Mouse (Mus musculus): ENCODE measurements around the gene Rps3.
"Not testable (repeated sequence)": the region's sequence is repeated elsewhere in the genome, so short reads cannot be mapped to it uniquely, and the experiment has no call there.

The Rps3 gene

GRCm38 (mm10) chr7:99483271-99483923 lies at the start of gene Rps3:
Rps3 (minus strand) TSS chr7:99483738.
- in situ Hi-C loops (cut with MboI, MseI): loop anchor here (5.0 to 10.0 kb wide), 2 partner anchors 374 to 891 kb away; partner anchors contain the start of genes C2cd3, Ppme1 and Xrra1

DNA sequence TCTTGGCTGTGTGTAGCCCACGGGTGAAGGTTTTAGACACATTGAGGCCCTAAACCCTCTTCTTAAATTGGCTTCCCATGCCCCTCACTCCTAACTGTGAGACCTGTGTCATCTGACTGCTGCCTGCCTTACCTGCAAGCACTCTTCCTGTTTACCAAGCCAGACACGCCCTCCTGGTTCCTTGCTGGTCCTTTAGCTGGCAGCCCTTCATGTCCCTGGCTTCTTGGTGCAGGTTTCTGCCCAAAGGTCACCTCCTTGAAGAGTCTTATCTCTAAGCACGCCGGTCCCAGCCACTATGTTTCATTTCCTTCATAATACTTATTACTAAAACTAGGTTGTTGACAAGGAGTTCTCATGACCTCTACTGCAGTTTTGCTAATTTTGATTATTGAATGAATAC lies 49.0 kb upstream of the Rps3 start:
- in situ Hi-C loops (cut with MboI, MseI): loop anchor here (10.0 kb wide), 1 partner anchor 1758 kb away; no protein-coding TSS in a partner anchor

DNA sequence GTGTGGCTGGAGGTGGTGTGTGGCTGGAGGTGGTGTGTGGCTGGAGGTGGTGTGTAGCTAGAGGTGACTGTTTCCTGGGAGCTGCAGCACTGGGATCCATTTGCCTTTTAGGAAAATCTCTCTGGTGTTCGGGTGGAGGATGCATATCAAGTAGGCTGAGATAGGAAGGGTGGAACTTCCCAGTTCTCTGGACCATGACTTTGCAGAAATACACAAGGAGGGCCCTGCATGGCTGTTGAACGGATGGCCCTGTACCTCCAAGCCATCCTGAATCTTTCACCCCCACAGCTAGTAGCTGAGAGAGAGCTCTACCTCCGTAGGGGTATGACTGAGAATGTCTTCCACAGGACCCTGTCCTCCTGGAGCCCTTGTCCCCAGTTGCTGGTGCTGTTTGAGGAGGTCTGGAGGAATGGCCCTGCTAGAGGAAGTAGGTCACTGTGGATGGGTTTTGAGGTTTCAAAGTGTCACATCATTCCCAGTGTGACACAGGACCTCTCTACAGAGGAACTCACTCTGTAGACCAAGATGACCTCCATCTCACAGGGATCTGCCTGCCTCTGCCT lies 48.0 kb upstream of the Rps3 start:
- in situ Hi-C loops (cut with MboI, MseI): loop anchor here (10.0 kb wide), 1 partner anchor 1757 kb away; no protein-coding TSS in a partner anchor

- in situ Hi-C loops (cut with MboI, MseI): no loop called here
These were observed 45.9 kb upstream of the Rps3 start for GRCm38 (mm10) chr7:99529410-99529809.

DNA sequence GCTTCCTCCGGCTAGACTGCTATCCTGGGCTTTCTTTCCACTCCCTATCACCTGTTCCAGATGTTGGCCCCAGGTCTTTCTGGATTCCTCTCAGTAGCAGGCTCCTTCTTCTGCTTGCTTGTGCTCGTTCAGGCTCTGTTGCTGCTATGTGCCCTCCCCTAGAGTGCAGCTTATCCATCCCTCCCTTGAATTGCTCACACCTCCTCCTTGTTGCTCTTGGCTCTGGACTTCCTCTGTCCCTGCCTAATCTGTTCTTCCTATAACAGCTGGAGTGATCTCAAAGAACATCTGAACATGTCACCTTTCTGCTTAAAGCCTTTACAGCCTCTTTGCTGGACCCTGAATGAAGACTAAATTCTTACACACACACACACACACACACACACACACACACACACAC lies 45.0 kb upstream of the Rps3 start:
- in situ Hi-C loops (cut with MboI, MseI): no loop called here

- in situ Hi-C loops (cut with MboI, MseI): no loop called here
These were observed 40.3 kb upstream of the Rps3 start for GRCm38 (mm10) chr7:99523837-99524236.

DNA sequence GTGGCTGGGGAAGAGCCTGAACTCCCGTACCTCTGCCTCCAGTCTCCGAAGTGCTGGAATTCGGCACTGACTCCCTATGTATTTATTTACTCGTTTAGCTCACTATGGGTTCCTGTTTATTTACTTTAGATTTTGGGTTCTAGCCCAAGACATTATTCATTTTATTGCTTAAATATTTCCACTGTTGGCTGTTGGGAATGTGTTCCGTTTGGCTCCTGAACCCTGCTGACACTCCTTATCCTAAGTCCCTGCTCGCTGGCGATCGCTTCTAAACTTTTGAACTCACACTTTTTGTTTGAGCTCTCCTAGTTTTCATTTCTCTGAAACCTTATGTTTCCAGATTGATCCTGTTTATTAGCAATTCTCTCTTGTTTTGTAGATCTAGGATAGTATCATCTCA lies 39.6 kb upstream of the Rps3 start:
- in situ Hi-C loops (cut with MboI, MseI): no loop called here

- in situ Hi-C loops (cut with MboI, MseI): no loop called here
These were observed 35.6 kb upstream of the Rps3 start for GRCm38 (mm10) chr7:99518954-99519644.

DNA sequence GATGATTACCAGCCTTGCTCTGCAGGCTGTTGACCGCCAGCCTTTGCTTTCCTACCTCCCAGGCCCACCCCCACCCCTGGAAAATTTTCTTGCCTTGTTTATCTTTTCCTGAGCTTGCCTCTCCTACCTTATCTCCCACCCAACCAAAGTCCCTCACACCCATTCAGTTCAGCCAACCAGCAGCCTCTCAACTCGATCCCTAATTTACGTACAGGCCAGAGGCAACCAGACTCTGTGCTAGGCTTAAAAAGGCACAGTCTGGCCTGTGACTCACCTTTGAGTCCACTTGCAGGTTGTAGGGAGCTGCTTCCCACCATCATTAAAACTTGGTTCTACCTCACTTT lies 33.2 kb upstream of the Rps3 start:
- in situ Hi-C loops (cut with MboI, MseI): no loop called here

GRCm38 (mm10) chr7:99516092-99516813 lies 32.7 kb upstream of the Rps3 start:
- in situ Hi-C loops (cut with MboI, MseI): no loop called here

- in situ Hi-C loops (cut with MboI, MseI): no loop called here
These were observed 26.6 kb upstream of the Rps3 start for GRCm38 (mm10) chr7:99510087-99510501.

- in situ Hi-C loops (cut with MboI, MseI): not testable (repeated sequence)
These were observed 24.6 kb upstream of the Rps3 start for GRCm38 (mm10) chr7:99508187-99508586.

DNA sequence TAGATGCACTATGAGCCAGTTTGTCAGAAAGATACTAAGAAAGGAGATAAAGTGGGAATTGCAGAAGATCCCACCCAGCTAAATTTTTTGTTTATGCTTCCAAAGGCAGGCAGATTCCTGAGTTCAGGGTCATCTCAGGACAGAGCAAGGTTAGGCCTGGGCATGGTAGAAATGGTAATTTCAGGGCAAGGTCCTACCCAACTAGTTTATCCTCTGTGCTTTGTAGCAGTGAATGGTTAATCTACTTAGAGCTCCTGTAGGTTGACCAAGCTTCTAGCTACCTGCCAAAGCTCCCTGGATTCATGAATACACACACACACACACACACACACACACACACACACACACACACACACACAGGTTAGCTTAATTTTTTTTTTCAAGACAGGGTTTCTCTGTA lies 21.0 kb upstream of the Rps3 start:
- in situ Hi-C loops (cut with MboI, MseI): loop anchor here (5.0 kb wide), 1 partner anchor 83 kb away; no protein-coding TSS in a partner anchor

- in situ Hi-C loops (cut with MboI, MseI): loop anchor here (5.0 kb wide), 1 partner anchor 86 kb away; no protein-coding TSS in a partner anchor
These were observed 17.6 kb upstream of the Rps3 start for GRCm38 (mm10) chr7:99501148-99501547.

DNA sequence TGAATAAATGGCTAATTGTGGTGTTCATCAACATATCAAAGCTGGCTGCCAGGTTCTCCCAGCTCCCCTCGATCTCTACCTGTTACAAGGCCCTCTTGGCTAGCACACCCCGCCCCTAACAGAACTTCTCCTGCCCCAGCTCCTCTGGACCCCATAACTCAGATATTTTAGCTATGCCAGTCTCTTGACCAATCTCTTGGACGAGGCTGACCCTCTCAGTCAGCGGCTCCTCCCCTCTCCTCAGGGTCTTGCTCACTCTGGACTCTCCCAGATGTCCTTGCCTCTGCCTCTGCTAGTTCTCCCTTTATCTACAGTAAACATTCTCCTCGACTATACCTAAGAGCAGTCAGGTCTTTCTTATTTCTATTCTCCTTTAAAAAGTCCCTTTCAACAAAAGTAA lies 17.1 kb upstream of the Rps3 start:
- in situ Hi-C loops (cut with MboI, MseI): loop anchor here (5.0 kb wide), 1 partner anchor 87 kb away; no protein-coding TSS in a partner anchor

DNA sequence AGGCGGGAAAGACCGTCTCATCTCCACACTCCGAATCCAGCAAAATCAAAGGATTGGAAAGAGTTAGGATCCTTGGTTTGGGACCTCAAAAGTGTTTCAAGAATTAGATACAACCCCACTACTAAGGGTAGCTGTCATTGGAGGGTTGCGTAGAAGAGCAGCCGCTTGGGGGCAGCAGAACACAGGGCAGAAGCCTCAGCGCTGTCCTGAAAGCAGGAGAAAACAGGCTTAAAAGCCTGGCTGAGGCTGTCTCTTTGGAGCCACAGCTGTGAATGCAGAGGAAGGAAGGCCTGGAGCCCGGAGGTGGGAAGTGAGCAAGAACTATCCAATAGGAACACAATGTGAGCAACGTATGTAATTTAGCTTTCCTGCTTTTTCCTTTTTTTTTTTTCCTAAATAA lies 16.7 kb upstream of the Rps3 start:
- in situ Hi-C loops (cut with MboI, MseI): loop anchor here (5.0 kb wide), 1 partner anchor 87 kb away; no protein-coding TSS in a partner anchor

- in situ Hi-C loops (cut with MboI, MseI): loop anchor here (5.0 kb wide), 1 partner anchor 298 kb away; no protein-coding TSS in a partner anchor
These were observed 15.6 kb upstream of the Rps3 start for GRCm38 (mm10) chr7:99499128-99499527.

DNA sequence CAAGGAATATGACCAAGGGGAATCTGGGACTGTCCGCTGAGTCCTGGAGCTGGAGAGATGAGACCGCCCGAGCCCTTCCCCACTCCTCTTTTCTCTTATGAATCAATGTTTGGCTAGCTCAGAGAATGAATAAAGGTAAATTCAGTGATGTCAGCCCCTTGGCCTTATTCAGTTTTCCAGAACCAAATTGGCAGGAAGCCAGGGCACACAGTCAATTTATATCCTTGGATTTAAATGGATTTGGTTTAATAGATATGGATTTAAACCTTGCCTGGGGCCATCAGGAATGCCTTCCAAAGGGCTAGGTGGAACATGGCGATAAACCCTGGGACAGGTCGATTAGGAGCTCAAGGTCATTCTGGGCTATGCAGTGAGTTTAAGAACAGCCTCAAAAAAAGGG lies 6.2 kb upstream of the Rps3 start:
- in situ Hi-C loops (cut with MboI, MseI): loop anchor here (10.0 kb wide), 1 partner anchor 885 kb away; the partner anchor contains the start of genes C2cd3 and Ppme1

DNA sequence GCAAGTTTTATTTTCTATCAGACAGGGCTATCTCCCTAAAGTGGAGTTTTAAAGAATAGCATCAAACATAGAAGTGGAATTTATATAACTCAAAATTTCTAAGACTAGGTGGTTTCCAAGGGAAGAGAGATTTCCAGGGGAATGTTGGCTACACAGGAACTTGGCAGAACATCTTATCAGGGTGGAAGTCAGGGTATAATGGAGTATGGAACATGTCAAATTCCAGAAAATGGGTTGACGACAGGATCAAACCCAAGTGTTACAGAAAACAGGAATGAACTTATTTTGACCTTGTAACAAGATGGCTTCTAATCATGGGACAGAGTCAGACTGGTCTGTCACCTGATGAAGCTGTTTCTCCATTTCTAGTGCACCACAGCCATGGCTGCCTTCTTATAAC lies 1.1 kb upstream of the Rps3 start:
- in situ Hi-C loops (cut with MboI, MseI): loop anchor here (5.0 to 10.0 kb wide), 2 partner anchors 373 to 890 kb away; partner anchors contain the start of genes C2cd3, Ppme1 and Xrra1

DNA sequence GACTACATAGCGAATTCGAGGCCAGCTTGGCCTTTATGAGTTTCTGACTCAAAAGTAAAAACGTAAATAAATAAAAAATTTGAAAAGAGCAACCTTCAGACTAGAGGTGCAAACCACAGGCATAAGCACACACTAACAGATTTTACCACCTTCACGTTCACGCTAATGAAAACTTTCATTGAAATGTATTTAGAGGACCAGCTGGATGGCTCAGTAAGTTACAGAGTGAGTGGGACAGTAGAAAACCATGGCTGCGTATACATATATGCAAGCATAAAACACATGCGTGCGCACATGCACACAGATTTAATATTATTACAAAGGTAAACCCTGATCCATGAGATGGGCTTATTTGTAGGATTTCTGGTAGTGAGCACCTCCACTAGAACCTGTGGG lies 384 bp upstream of the Rps3 start:
- in situ Hi-C loops (cut with MboI, MseI): loop anchor here (5.0 to 10.0 kb wide), 2 partner anchors 373 to 891 kb away; partner anchors contain the start of genes C2cd3, Ppme1 and Xrra1

DNA sequence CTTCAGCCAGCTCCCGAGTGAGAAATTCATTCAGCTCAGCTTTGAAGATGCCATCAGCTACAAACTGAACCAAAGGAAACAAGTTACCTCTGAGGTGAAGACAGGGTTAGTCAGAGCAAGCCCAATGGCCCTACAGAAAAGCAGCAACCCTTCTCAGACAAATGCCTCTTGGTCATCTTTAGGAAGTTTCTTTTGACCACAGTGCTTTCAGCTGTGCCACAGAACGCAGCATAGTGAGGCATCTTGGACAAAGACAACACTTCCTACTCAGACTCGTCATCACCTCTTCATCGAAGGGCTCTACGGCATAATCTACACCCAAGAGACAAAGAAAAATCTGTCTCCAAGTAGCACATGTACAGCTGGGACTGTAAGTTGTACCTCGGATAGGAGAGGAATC lies 901 bp downstream of the Rps3 start:
- in situ Hi-C loops (cut with MboI, MseI): loop anchor here (5.0 to 10.0 kb wide), 2 partner anchors 375 to 892 kb away; partner anchors contain the start of genes C2cd3, Ppme1 and Xrra1

All from regulatory T cell (primary cell).